Mouse (Mus musculus): ENCODE measurements around the gene Ndufs7. TPM values are rescaled to one million over a fixed set of nuclear protein-coding genes. Genes with fewer than 3 reads are reported as not detected.

The Ndufs7 gene
- total and polyA plus RNA-seq, 3 experiments, result 943 to 1,990 (median 1,108) TPM

DNA sequence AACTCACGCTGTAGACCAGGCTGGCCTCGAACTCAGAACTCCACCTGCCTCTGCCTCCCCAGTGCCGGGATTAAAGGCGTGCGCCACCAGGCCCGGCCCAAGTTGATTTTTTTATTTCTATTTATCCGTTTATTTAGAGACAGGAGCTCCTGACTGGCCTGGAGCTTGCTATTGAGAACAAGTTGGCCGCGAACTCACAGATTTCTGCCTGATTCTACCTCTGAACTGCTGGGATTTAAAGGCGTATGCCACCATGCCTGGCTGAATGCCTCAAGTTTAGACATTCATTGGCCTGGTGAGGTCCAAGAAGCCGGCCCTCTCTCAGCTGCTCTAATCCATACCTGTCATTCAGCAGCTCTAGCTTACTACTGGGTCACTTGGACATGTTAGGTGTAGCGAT, 13.2 kb downstream of the Ndufs7 start:
- TF ChIP-seq EP300 (IDR thresholded peaks at IDR 0.05; ENCODE audit: insufficient read depth, low read depth, low read length) (no peak), CTCF (IDR thresholded peaks at IDR 0.05) (no peak), POLR2A (IDR thresholded peaks at IDR 0.05; ENCODE audit: insufficient read depth, low read depth, low read length) (no peak)
- WGBS, result 66% methylated on average over 12 of the region's 12 CpGs
- Histone ChIP-seq H3K27me3 (ENCODE audit: control insufficient read depth, insufficient read depth, low read length) (no peaks in the 10 kb centered on the region), H3K9ac (ENCODE audit: low read depth, low read length) (no peak overlapping the region), H3K4me3 (peak overlapping the region; percentile 75), H3K4me1 (ENCODE audit: control insufficient read depth, insufficient read depth, low read length) (peaks cover 7% of the 10 kb centered on the region), H3K36me3 (ENCODE audit: control insufficient read depth, insufficient read depth, low read length) (peaks cover 5% of the 10 kb centered on the region), H3K79me2 (replicated peaks; ENCODE audit: control insufficient read depth, insufficient read depth, low read length) (no peaks in the 10 kb centered on the region), H3K27ac (peak overlapping the region; percentile 98)
- intact Hi-C loops (cut with DNase I), result loop anchor here (10.0 kb wide), 1 partner anchor 277 kb away; the partner anchor contains the start of genes Cnn2 and Tmem259
- DNase-seq, result no peak

DNA sequence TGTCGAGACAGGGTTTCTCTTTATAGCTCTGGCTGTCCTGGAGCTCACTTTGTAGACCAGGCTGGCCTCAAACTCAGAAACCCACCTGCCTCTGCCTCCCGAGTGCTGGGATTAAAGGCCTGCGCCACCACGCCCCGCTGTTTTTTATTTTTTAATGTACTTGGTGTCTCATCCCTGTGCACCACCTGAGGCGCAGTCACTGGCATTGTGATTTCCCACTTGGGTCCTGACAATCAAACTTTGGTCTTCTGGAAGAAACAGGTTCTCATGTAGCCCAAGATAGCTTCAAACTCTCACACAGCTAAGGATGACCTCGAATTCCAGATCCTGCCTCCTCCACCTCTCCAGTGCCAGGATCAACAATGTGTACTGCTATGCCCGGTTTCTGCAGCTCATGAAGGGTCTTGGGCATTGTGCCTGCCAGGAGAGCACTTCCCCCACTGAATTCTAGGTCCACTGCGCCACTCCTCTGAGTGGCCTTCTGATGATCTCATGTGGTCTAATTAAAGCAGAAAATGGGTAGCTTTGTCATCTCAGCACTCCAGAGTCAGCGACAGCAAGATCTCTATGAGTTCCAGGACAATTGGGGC, 13.9 kb downstream of the Ndufs7 start:
- H3K36me3 ChIP-seq (ENCODE audit: control insufficient read depth, insufficient read depth, low read length), result peaks cover 7% of the 10 kb centered on the region
- no peak overlapping the region for H3K9ac ChIP-seq (ENCODE audit: low read depth, low read length)
- H3K27ac ChIP-seq, result no peak overlapping the region
- no peak for DNase-seq
- H3K79me2 ChIP-seq (replicated peaks; ENCODE audit: control insufficient read depth, insufficient read depth, low read length), result 0 out of 2 replicates have a peak, but pooled peaks cover 2% of the 10 kb centered on the region
- TF ChIP-seq EP300 (IDR thresholded peaks at IDR 0.05; ENCODE audit: insufficient read depth, low read depth, low read length) (no peak), CTCF (IDR thresholded peaks at IDR 0.05) (no peak), POLR2A (IDR thresholded peaks at IDR 0.05; ENCODE audit: insufficient read depth, low read depth, low read length) (no peak)
- no peak overlapping the region for H3K4me3 ChIP-seq
- intact Hi-C loops (cut with DNase I), result loop anchor here (10.0 kb wide), 1 partner anchor 278 kb away; the partner anchor contains the start of genes Cnn2 and Tmem259
- no peaks in the 10 kb centered on the region for H3K27me3 ChIP-seq (ENCODE audit: control insufficient read depth, insufficient read depth, low read length)
- peaks cover 11% of the 10 kb centered on the region for H3K4me1 ChIP-seq (ENCODE audit: control insufficient read depth, insufficient read depth, low read length)
- 89% methylated on average over 10 of the region's 10 CpGs for WGBS

DNA sequence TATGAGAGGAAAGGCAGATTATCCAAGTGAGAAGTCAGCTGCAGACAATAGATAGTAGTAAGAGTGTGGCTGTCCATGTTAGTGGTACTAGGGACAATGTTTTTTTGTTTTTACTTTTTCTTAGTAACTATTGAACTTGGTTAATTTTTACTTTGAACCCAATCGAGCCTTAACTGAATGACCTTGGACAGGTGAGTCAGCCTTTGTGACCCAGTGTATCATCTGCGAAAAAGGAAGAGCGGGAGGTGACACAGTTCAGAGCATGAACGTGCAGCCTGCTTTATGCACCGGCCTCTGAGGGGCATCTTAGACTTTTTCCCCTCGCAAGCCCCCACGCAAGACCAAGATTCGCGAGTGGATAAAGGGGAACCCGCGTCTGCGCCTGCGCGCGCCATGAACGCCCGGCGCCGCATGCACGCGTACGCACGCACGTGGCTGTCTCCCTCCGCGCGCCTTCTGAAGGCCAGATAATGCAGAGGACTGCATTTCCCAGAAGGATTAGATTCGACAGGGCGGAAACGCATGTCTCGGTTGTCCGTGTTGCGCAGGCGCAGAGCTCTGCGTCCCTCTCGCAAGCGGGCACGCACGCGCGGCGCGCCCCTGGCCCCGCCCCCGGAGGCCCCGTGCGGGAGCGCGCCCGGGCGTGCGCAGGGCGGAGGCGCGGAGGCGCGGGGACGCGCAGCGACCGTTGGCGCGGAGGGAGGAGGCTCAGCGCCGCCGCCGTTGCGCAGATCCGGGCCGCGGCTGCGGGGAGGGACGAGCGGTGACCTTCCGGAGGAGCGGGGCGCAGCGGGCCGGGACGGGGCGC, 15.6 kb downstream of the Ndufs7 start:
- H3K4me3 ChIP-seq, result peak overlapping the region; percentile 90
- intact Hi-C loops (cut with DNase I), result loop anchor here (2.0 to 10.0 kb wide), 2 partner anchors 28 to 280 kb away; partner anchors contain the start of genes Cnn2, Rps15 and Tmem259
- peak overlapping the region; percentile 99 for H3K27ac ChIP-seq
- peaks cover 14% of the 10 kb centered on the region for H3K4me1 ChIP-seq (ENCODE audit: control insufficient read depth, insufficient read depth, low read length)
- H3K36me3 ChIP-seq (ENCODE audit: control insufficient read depth, insufficient read depth, low read length), result peaks cover 7% of the 10 kb centered on the region
- no peaks in the 10 kb centered on the region for H3K27me3 ChIP-seq (ENCODE audit: control insufficient read depth, insufficient read depth, low read length)
- H3K79me2 ChIP-seq (replicated peaks; ENCODE audit: control insufficient read depth, insufficient read depth, low read length), result peaks cover 5% of the 10 kb centered on the region; the same call in 1 of the 2 replicates
- peak; percentile 99 to 100 for DNase-seq
- H3K9ac ChIP-seq (ENCODE audit: low read depth, low read length), result peak overlapping the region; percentile 93
- TF ChIP-seq CTCF (IDR thresholded peaks at IDR 0.05) (no peak), POLR2A (IDR thresholded peaks at IDR 0.05; ENCODE audit: insufficient read depth, low read depth, low read length) (peak; percentile 48; the same call in 1 of the 2 replicates), EP300 (IDR thresholded peaks at IDR 0.05; ENCODE audit: insufficient read depth, low read depth, low read length) (peak; percentile 88)
- WGBS, result 1% methylated on average over 73 of the region's 81 CpGs

DNA sequence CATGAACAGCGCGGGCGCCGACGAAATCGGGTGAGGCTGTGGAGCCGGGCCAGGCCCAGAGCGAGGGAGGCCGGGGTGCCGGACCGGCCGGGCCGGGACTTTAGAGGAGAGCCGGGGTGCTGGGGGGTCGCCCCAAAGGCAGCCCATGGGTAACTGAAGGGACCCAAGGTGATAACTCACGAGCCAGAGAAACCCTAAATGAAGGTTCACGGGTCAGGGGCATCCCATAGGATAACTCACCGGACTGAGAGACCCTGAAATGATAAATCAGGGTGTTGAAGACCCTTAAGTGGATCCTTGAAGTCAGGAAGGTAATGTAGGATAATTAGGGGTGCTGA, 16.2 kb downstream of the Ndufs7 start:
- peaks cover 7% of the 10 kb centered on the region for H3K36me3 ChIP-seq (ENCODE audit: control insufficient read depth, insufficient read depth, low read length)
- peaks cover 8% of the 10 kb centered on the region for H3K79me2 ChIP-seq (replicated peaks; ENCODE audit: control insufficient read depth, insufficient read depth, low read length)
- no peak for DNase-seq
- peak overlapping the region; percentile 90 for H3K4me3 ChIP-seq
- H3K4me1 ChIP-seq (ENCODE audit: control insufficient read depth, insufficient read depth, low read length), result peaks cover 16% of the 10 kb centered on the region
- TF ChIP-seq CTCF (IDR thresholded peaks at IDR 0.05) (no peak), POLR2A (IDR thresholded peaks at IDR 0.05; ENCODE audit: insufficient read depth, low read depth, low read length) (no peak), EP300 (IDR thresholded peaks at IDR 0.05; ENCODE audit: insufficient read depth, low read depth, low read length) (no peak)
- 2% methylated on average over 18 of the region's 18 CpGs for WGBS
- no peaks in the 10 kb centered on the region for H3K27me3 ChIP-seq (ENCODE audit: control insufficient read depth, insufficient read depth, low read length)
- peak overlapping the region; percentile 93 for H3K9ac ChIP-seq (ENCODE audit: low read depth, low read length)
- H3K27ac ChIP-seq, result peak overlapping the region; percentile 99
- intact Hi-C loops (cut with DNase I), result loop anchor here (2.0 to 10.0 kb wide), 2 partner anchors 28 to 280 kb away; partner anchors contain the start of genes Cnn2, Rps15 and Tmem259

DNA sequence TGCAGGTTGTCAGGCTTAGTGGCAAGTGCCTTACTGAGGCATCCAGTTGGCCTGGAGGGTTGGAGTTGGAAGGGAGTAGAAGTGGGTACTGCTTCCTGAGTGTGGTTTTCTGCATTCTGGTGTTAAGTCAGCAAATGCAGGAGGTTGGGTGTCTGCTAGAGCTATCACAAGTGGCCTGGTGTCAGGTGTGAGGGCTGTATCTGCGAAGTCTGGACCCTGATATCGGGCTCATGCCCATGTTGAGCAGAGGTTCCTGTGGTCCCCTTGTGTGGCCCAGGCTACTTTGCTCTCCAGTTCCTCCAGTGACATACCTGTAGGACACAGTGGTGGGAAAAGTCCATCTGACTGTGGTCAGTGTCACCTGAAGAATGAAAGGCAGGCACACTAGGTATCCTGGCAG, 21.2 kb downstream of the Ndufs7 start:
- H3K9ac ChIP-seq (ENCODE audit: low read depth, low read length), result peak overlapping the region; percentile 10; the same call in 1 of the 2 replicates
- WGBS, result 60% methylated on average over 2 of the region's 2 CpGs
- intact Hi-C loops (cut with DNase I), result no loop called here

More for the DNA sequence above, 21.2 kb downstream of the Ndufs7 start:
- H3K27ac ChIP-seq, result peak overlapping the region; percentile 15; the same call in 1 of the 2 replicates
- no peaks in the 10 kb centered on the region for H3K27me3 ChIP-seq (ENCODE audit: control insufficient read depth, insufficient read depth, low read length)
- TF ChIP-seq CTCF (IDR thresholded peaks at IDR 0.05) (no peak), EP300 (IDR thresholded peaks at IDR 0.05; ENCODE audit: insufficient read depth, low read depth, low read length) (no peak), POLR2A (IDR thresholded peaks at IDR 0.05; ENCODE audit: insufficient read depth, low read depth, low read length) (no peak)
- H3K79me2 ChIP-seq (replicated peaks; ENCODE audit: control insufficient read depth, insufficient read depth, low read length), result peaks cover 13% of the 10 kb centered on the region
- H3K4me3 ChIP-seq, result no peak overlapping the region
- peaks cover 7% of the 10 kb centered on the region for H3K36me3 ChIP-seq (ENCODE audit: control insufficient read depth, insufficient read depth, low read length)
- H3K4me1 ChIP-seq (ENCODE audit: control insufficient read depth, insufficient read depth, low read length), result peaks cover 29% of the 10 kb centered on the region
- no peak for DNase-seq

Measured in heart, adult 2 months (tissue).